Mouse (Mus musculus): ENCODE results near the gene Vstm5. TPM values are rescaled to one million over a fixed set of nuclear protein-coding genes. Genes with fewer than 3 reads are reported as not detected.

Vstm5 gene
- polyA plus RNA-seq, 1 experiment, result 1.7 TPM

DNA sequence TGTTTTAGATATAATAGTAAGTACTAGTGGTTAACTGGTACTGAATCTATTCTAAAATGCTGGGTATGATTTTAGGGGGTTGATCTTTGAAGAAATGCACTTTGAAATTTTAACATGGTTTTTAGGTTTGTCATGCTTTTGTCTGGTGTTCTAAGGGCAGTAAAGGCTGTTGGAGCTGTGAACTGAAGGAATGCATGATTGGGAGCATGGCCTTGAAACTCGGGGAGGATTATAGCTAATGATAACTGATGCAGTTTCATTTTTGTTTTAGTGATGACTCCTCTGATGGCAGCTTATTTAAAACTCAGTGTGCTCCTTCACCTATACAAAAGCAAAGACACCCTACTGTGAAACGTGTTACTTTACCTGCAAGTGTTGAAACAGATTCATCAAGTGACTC lies 69.4 kb downstream of the Vstm5 start:
- H3K27me3 ChIP-seq (ENCODE audit: control insufficient read depth, insufficient read depth, low read length, poor library complexity, severe bottlenecking), result no peaks in the 10 kb centered on the region
- TF ChIP-seq POLR2A (IDR thresholded peaks at IDR 0.05; ENCODE audit: insufficient read depth, low read length) (no peak), EP300 (IDR thresholded peaks at IDR 0.05; ENCODE audit: insufficient read depth, low read depth, low read length) (no peak), CTCF (IDR thresholded peaks at IDR 0.05; ENCODE audit: low read depth, low read length) (no peak)
- peaks cover 62% of the 10 kb centered on the region for H3K36me3 ChIP-seq (ENCODE audit: control insufficient read depth, insufficient read depth, low read length, poor library complexity, severe bottlenecking)
- H3K4me1 ChIP-seq (ENCODE audit: control insufficient read depth, insufficient read depth, low read length), result no peaks in the 10 kb centered on the region
- peak overlapping the region; percentile 77; the same call in 1 of the 2 replicates for H3K9ac ChIP-seq (ENCODE audit: low read depth, poor library complexity, severe bottlenecking)
- H3K27ac ChIP-seq (ENCODE audit: insufficient read depth, low read length), result 0 out of 2 replicates have a peak overlapping the region, but pooled peaks have one; percentile 56
- H3K9me3 ChIP-seq (replicated peaks; ENCODE audit: control insufficient read depth, insufficient read depth, low read length, poor library complexity, severe bottlenecking), result no peaks in the 10 kb centered on the region
- no peak overlapping the region for H3K4me3 ChIP-seq (ENCODE audit: low read depth, low read length)

Other genes starting within 250 kb of the Vstm5 start
- gene Panx1, start 193.6 kb upstream of the Vstm5 start, polyA plus RNA-seq (2011; ENCODE audit: insufficient read depth, insufficient read length, low read depth, missing spikeins), result 13.5 and 15.2 TPM in 2 replicates
- not detected in 2 replicates for gene Hephl1, start 126.9 kb upstream of the Vstm5 start, polyA plus RNA-seq (2011; ENCODE audit: insufficient read depth, insufficient read length, low read depth, missing spikeins)
- 89.6 and 109 TPM in 2 replicates for gene Med17, start 40.9 kb downstream of the Vstm5 start, polyA plus RNA-seq (2011; ENCODE audit: insufficient read depth, insufficient read length, low read depth, missing spikeins)
- 363 and 401 TPM in 2 replicates for gene Taf1d, start 67.2 kb downstream of the Vstm5 start, polyA plus RNA-seq (2011; ENCODE audit: insufficient read depth, insufficient read length, low read depth, missing spikeins)
- gene 4931406C07Rik, start 67.4 kb downstream of the Vstm5 start, polyA plus RNA-seq (2011; ENCODE audit: insufficient read depth, insufficient read length, low read depth, missing spikeins), result 24.9 and 26.6 TPM in 2 replicates
- gene Cep295, start 118.7 kb downstream of the Vstm5 start, polyA plus RNA-seq (2011; ENCODE audit: insufficient read depth, insufficient read length, low read depth, missing spikeins), result 68.5 and 76.7 TPM in 2 replicates